Mouse (Mus musculus) retina, postnatal 7 days (tissue): ENCODE measurements around the gene Proca1.

Source experiments
- DNase-seq: peaks from one replicate; pipeline ENCODE4 v3.0.0-alpha.2; 2012; ENCODE audit warnings: low read depth, low spot score

Proca1 gene

GRCm38 (mm10) chr11:78166161-78166560 is 27.0 kb upstream of the Proca1 start:
- no peak for DNase-seq

- no peak for DNase-seq
Measured at GRCm38 (mm10) chr11:78166640-78167039, 26.6 kb upstream of the Proca1 start.

GRCm38 (mm10) chr11:78167257-78167959 is 25.8 kb upstream of the Proca1 start:
- DNase-seq, result no peak

GRCm38 (mm10) chr11:78168541-78169468 is 24.4 kb upstream of the Proca1 start:
- no peak for DNase-seq

GRCm38 (mm10) chr11:78170306-78170705 is 22.9 kb upstream of the Proca1 start:
- no peak for DNase-seq

- DNase-seq, result no peak
Measured at GRCm38 (mm10) chr11:78171328-78171727, 21.9 kb upstream of the Proca1 start.

- no peak for DNase-seq
Measured at GRCm38 (mm10) chr11:78172034-78172747, 21.0 kb upstream of the Proca1 start.

GRCm38 (mm10) chr11:78172748-78173383 is 20.3 kb upstream of the Proca1 start:
- DNase-seq, result no peak

GRCm38 (mm10) chr11:78174506-78174905 is 18.7 kb upstream of the Proca1 start:
- DNase-seq, result no peak

GRCm38 (mm10) chr11:78175771-78176401 is 17.3 kb upstream of the Proca1 start:
- no peak for DNase-seq

GRCm38 (mm10) chr11:78176402-78176862 is 16.8 kb upstream of the Proca1 start, which contains the start of the genes Nek8 and Tlcd1:
Nek8 (minus strand) TSS chr11:78176675.
Tlcd1 (plus strand) TSS chr11:78176711.
- peak; percentile 59 for DNase-seq

GRCm38 (mm10) chr11:78176905-78177331 is 16.3 kb upstream of the Proca1 start:
- DNase-seq, result no peak

- DNase-seq, result no peak
Measured at GRCm38 (mm10) chr11:78177437-78177836, 15.8 kb upstream of the Proca1 start.

- DNase-seq, result peak; percentile 88
Measured at GRCm38 (mm10) chr11:78177903-78178858, 15.0 kb upstream of the Proca1 start.

- DNase-seq, result no peak
Measured at GRCm38 (mm10) chr11:78178859-78179437, 14.2 kb upstream of the Proca1 start.

- no peak for DNase-seq
Measured at GRCm38 (mm10) chr11:78179438-78179999, 13.7 kb upstream of the Proca1 start.

GRCm38 (mm10) chr11:78180081-78180761 is 13.0 kb upstream of the Proca1 start:
- no peak for DNase-seq

- DNase-seq, result no peak
Measured at GRCm38 (mm10) chr11:78181830-78182357, 11.3 kb upstream of the Proca1 start.
